Mouse (Mus musculus) lung, postnatal 0 days (tissue): ENCODE data around the gene Zfp750. TPM values are rescaled to one million over a fixed set of nuclear protein-coding genes. Genes with fewer than 3 reads are reported as not detected.
A peak's percentile ranks its signal among the peaks of the same experiment; 100 is the strongest.

Experiments used
- ATAC-seq: fragments of 200-750 bp; cut with Nextera tagmentation; 2 replicates; pipeline ENCODE4 v1.8.0; 2017; ENCODE audit warnings: moderate library complexity
- DNase-seq: peaks from one replicate; pipeline ENCODE4 v3.0.0-alpha.2; 2016; ENCODE audit warnings: low spot score
- H3K27ac ChIP-seq: fragments of 300-500 bp; sonication (generic); 2 replicates; pipeline ENCODE4 v1.5.1; 2014; ENCODE audit warnings: antibody characterized with exemption, mild to moderate bottlenecking, low read length, mixed read lengths
- H3K27me3 ChIP-seq: fragments of 300-500 bp; sonication (generic); replicated peaks from 2 replicates; pipeline ENCODE4 v1.6.1; 2014; ENCODE audit warnings: low read length, mixed read lengths; ENCODE audit not compliant: insufficient read depth
- H3K36me3 ChIP-seq: fragments of 300-500 bp; sonication (generic); 2 replicates; pipeline ENCODE4 v1.6.1; 2014; ENCODE audit warnings: low read length, mixed read lengths; ENCODE audit not compliant: insufficient read depth
- H3K4me1 ChIP-seq: fragments of 300-500 bp; sonication (generic); 2 replicates; pipeline ENCODE4 v1.6.1; 2014; ENCODE audit warnings: antibody characterized with exemption, low read depth, low read length, mixed read lengths; ENCODE audit not compliant: insufficient read depth
- H3K4me2 ChIP-seq: fragments of 300-500 bp; sonication (generic); replicated peaks from 2 replicates; pipeline ENCODE4 v1.6.1; 2014; ENCODE audit warnings: low read depth, mild to moderate bottlenecking, low read length, moderate library complexity, mixed read lengths
- H3K4me3 ChIP-seq: fragments of 300-500 bp; sonication (generic); 2 replicates; pipeline ENCODE4 v1.5.1; 2014; ENCODE audit warnings: low read depth, low read length
- H3K9ac ChIP-seq: fragments of 300-500 bp; sonication (generic); replicated peaks from 2 replicates; pipeline ENCODE4 v1.6.1; 2014; ENCODE audit warnings: low read depth, mild to moderate bottlenecking
- H3K9me3 ChIP-seq: fragments of 300-500 bp; sonication (generic); 2 replicates; pipeline ENCODE4 v1.6.1; 2016; ENCODE audit warnings: low read length, mixed read lengths
- CTCF ChIP-seq: IDR thresholded peaks from 2 replicates; pipeline ENCODE4 v1.5.1; 2016; ENCODE audit warnings: antibody characterized with exemption, mild to moderate bottlenecking
- EP300 ChIP-seq: IDR thresholded peaks from 2 replicates; pipeline ENCODE4 v1.6.1; 2016; ENCODE audit warnings: antibody characterized with exemption, mild to moderate bottlenecking, control low read depth
- WGBS: fragments of 180-500 bp; shearing (Covaris S2); extraction: QIAGEN DNeasy Blood & Tissue Kit; methylation state at CpG from one replicate; pipeline ENCODE4 v1.1.7; 2014; 5-methylcytosine and 5-hydroxymethylcytosine counted together
- polyA plus RNA-seq: library from polyadenylated mRNA; unstranded; fragments of >200 nt; fragmentation: Nextera tagmentation; extraction: Ambion mirVana; gene quantifications from 2 replicates; pipeline ENCODE4 v1.2.1, GENCODE M21; 2015

The Zfp750 gene
- polyA plus RNA-seq, 1 experiment from 2014 or later, result 0.63 TPM

GRCm38 (mm10) chr11:121544755-121545397 lies 25.7 kb upstream of the Zfp750 start:
- TF ChIP-seq EP300 (no peak), CTCF (no peak)
- no peak overlapping the region for H3K4me3 ChIP-seq
- ATAC-seq (peak; percentile 59), DNase-seq (peak; percentile 82)
- no peak overlapping the region for H3K9ac ChIP-seq
- no peaks in the 10 kb centered on the region for H3K36me3 ChIP-seq
- 40% methylated on average over 7 of the region's 7 CpGs for WGBS
- H3K27me3 ChIP-seq, result no peaks in the 10 kb centered on the region
- H3K9me3 ChIP-seq, result no peaks in the 10 kb centered on the region
- peaks cover 6% of the 10 kb centered on the region for H3K4me1 ChIP-seq
- H3K4me2 ChIP-seq, result no peak overlapping the region
- H3K27ac ChIP-seq, result peak overlapping the region; percentile 82

DNA sequence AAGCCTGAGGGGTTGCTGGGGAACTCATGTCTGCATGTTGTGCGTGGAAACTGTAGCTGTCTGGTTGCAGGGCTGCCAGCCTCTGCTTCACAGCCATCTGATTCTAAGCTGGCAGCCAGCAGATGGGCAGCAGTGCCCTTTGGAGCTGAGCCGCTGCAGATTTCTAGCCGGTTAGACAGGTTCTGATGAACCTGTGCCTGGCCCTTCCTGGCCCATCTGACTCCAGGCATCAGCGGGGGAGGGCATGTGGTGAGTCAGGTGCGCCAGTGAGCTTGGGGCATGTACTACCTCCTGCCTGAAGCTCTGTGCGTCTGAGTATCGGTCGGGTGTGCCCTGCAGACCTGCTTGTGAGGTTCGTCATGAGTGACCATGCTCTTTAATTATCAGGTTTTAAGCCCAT lies 24.8 kb upstream of the Zfp750 start:
- peaks cover 6% of the 10 kb centered on the region for H3K4me1 ChIP-seq
- no peaks in the 10 kb centered on the region for H3K9me3 ChIP-seq
- WGBS, result 65% methylated on average over 9 of the region's 9 CpGs
- no peaks in the 10 kb centered on the region for H3K27me3 ChIP-seq
- no peaks in the 10 kb centered on the region for H3K36me3 ChIP-seq
- peak overlapping the region; percentile 82 for H3K27ac ChIP-seq
- H3K4me3 ChIP-seq, result no peak overlapping the region
- peak; percentile 94 for ATAC-seq
- DNase-seq, result peak; percentile 92
- TF ChIP-seq EP300, result no peak
- TF ChIP-seq CTCF, result no peak
- H3K9ac ChIP-seq, result no peak overlapping the region
- no peak overlapping the region for H3K4me2 ChIP-seq

GRCm38 (mm10) chr11:121543287-121543856 lies 24.2 kb upstream of the Zfp750 start:
- peak; percentile 71 for ATAC-seq
- no peak overlapping the region for H3K4me3 ChIP-seq
- no peak overlapping the region for H3K4me2 ChIP-seq

DNA sequence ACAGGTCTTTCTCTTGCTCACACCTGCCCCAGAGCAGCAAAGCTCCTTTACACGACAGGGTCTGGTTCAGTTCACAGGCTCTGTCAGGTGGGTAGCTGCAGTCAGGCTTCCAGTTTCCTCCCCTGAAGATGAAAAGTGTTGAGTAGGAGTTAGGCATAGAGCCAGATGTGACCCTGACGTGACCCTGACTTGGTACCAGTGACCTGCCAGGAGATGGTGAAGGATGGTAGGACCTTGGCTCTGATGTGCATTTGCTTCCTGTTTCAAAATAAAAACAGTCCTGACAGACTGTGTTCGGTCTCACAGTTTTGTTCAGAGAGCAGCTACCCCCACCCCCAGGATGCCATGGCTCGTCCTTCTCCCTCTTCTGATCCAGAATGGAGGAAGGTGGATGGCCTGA lies 23.3 kb upstream of the Zfp750 start:
- Histone ChIP-seq H3K9me3 (no peaks in the 10 kb centered on the region), H3K36me3 (no peaks in the 10 kb centered on the region), H3K4me3 (no peak overlapping the region), H3K9ac (no peak overlapping the region), H3K27ac (no peak overlapping the region), H3K27me3 (no peaks in the 10 kb centered on the region), H3K4me2 (no peak overlapping the region), H3K4me1 (peaks cover 6% of the 10 kb centered on the region)
- DNase-seq, result no peak
- no peak for ATAC-seq
- TF ChIP-seq CTCF (no peak), EP300 (no peak)
- WGBS, result 84% methylated on average over 4 of the region's 4 CpGs

More at GRCm38 (mm10) chr11:121543287-121543856, 24.2 kb upstream of the Zfp750 start:
- Histone ChIP-seq H3K9me3 (no peaks in the 10 kb centered on the region), H3K27ac (peak overlapping the region; percentile 81), H3K36me3 (no peaks in the 10 kb centered on the region), H3K9ac (no peak overlapping the region), H3K27me3 (no peaks in the 10 kb centered on the region), H3K4me1 (peaks cover 6% of the 10 kb centered on the region)
- TF ChIP-seq EP300 (no peak), CTCF (no peak)
- 47% methylated on average over 5 of the region's 5 CpGs for WGBS
- DNase-seq, result peak; percentile 45

GRCm38 (mm10) chr11:121536528-121536927 lies 17.4 kb upstream of the Zfp750 start:
- WGBS, result 10% methylated on average over 3 of the region's 3 CpGs

DNA sequence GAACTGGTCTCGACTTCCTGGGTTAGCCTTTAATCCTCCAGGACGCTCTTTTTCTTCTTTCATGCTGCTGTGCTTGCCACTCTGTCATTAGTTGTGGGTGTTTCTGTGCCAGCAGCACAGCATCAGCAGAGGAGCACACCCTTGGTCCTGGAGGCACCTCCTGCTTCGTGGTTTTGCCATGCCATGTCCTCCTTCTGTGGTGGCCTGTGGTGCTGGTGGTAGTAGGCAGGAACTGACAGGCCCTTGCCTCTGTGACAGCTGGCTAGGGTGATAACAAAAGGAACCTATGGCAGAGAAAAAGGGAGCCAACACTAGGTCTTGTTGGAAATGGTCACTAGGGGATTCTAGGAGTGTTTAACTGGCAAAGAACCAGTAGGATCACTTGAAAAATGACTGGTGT lies 10.6 kb upstream of the Zfp750 start:
- H3K4me2 ChIP-seq, result no peak overlapping the region
- no peaks in the 10 kb centered on the region for H3K27me3 ChIP-seq
- ATAC-seq, result no peak
- TF ChIP-seq CTCF (no peak), EP300 (no peak)
- 94% methylated on average over 3 of the region's 3 CpGs for WGBS
- no peaks in the 10 kb centered on the region for H3K4me1 ChIP-seq
- no peaks in the 10 kb centered on the region for H3K36me3 ChIP-seq
- H3K9ac ChIP-seq, result no peak overlapping the region
- H3K4me3 ChIP-seq, result no peak overlapping the region
- DNase-seq, result peak; percentile 29
- H3K9me3 ChIP-seq, result no peaks in the 10 kb centered on the region
- H3K27ac ChIP-seq, result no peak overlapping the region

More at GRCm38 (mm10) chr11:121536528-121536927, 17.4 kb upstream of the Zfp750 start:
- H3K4me1 ChIP-seq, result no peaks in the 10 kb centered on the region
- H3K27ac ChIP-seq, result no peak overlapping the region
- peak; percentile 63 for ATAC-seq
- TF ChIP-seq EP300 (no peak), CTCF (no peak)
- no peak overlapping the region for H3K4me3 ChIP-seq
- peak; percentile 25 for DNase-seq
- H3K9ac ChIP-seq, result no peak overlapping the region
- H3K36me3 ChIP-seq, result no peaks in the 10 kb centered on the region
- no peaks in the 10 kb centered on the region for H3K27me3 ChIP-seq
- no peaks in the 10 kb centered on the region for H3K9me3 ChIP-seq
- no peak overlapping the region for H3K4me2 ChIP-seq
